Mouse (Mus musculus) brain, embryonic 18.5 days (tissue): ENCODE data around the gene Cyp39a1.

Experiments used
- DNase-seq: peaks from one replicate; pipeline ENCODE4 v3.0.0-alpha.2; 2012; ENCODE audit warnings: low read depth, low spot score

Gene Cyp39a1

DNA sequence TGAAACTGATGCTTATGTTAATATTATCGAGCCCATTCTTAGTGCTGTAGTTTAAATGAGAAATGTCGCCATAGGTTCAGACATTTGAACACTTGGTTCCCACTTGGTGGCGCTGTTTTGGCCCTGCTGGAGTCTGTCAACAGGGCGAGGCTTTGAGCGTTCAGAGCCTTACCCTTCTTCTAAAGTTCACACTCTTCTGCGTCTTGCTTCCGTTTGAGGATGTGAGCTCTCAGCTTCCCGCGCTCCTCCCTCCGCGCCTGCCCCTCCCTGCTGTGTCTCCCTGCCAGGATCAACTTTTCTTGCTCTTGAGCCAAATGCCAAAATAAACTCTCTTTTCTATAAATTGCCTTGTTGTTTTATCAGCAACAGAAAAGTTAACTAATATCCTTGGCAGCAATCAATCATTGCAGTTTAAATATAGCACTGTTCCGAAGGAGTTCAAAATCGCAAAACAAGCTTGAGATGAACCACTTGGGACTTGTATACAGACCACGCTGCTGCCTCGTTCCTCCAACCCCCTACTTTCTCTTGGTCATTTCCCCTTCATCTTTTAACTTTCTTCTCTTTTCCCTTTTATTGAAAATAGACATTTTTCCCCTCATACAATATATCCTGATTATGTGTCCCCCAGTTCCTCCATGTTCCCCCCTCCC lies 91.5 kb downstream of the Cyp39a1 start:
- no peak for DNase-seq

DNA sequence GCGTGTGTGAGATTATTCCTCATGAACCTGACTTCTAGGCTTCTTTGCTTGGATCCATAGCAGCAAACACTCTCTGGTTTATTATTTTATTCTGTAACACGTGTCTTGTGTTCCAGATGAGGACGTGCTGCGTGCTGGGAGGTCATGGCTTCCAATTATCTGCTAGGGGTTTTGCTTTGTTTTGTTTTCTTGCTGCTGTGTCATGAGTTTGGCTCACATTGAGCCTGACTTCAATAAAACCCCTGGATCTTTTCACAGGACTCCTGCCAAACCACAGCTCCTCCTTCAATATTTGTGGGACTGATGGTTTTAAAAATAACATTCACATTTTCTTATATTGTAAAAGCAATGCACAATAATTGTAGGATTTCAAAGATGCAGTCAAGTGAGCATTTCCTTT lies 117.3 kb downstream of the Cyp39a1 start:
- no peak for DNase-seq

GRCm38 (mm10) chr17:43788222-43788621 lies 121.0 kb downstream of the Cyp39a1 start:
- no peak for DNase-seq

DNA sequence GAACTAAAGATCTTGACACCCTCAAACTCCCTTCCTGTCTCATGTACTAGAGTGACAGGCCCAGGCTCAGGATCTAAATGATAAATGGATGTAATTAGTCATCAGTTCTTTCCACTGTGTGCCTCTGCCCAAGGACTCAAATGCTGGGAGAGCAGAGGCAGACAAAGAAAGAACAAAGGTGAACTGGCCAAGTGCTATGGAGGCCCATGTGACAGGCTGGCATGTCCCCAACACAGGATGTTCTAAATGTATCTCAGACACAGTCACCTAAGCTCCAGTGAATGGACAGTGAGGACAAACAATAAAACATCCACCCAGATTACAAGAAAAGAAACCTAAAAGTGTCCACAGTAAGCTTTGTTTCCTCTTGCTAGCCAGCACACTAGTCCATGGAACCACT lies 122.2 kb downstream of the Cyp39a1 start:
- DNase-seq, result no peak

DNA sequence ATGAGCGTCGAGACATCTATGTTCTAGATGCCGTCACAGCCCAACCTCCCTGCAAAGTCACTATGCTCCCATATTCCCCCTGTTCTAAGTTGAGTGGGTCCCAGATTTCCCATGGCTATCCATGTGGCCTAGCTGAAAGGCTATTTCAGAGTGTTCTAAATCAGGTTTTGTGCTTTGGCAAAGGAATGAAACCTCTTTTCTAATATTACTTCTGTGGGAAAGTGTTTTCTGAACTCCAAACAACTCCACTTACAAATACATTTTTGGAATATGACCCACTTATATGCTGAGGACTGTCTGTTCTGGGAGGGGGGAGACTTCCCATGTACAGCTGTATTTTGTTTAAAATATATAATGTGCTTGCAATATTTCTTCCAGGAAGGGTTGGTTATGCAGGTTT lies 124.5 kb downstream of the Cyp39a1 start:
- no peak for DNase-seq

- DNase-seq, result no peak
Observed at GRCm38 (mm10) chr17:43794731-43795280, 127.6 kb downstream of the Cyp39a1 start.
